Mouse (Mus musculus) bone marrow macrophage, adult 2 months (primary cell): Measurements from ENCODE around the gene Itgal. TPM values are rescaled to one million over a fixed set of nuclear protein-coding genes. Genes with fewer than 3 reads are reported as not detected.

ENCODE experiments used
- H3K27ac ChIP-seq: 2 replicates; pipeline ENCODE4 v1.5.1; 2012; ENCODE audit warnings: low read depth, low read length; ENCODE audit not compliant: insufficient read depth
- H3K4me1 ChIP-seq: 2 replicates; pipeline ENCODE4 v1.6.1; 2012; ENCODE audit warnings: low read length; ENCODE audit not compliant: control insufficient read depth, insufficient read depth
- H3K4me3 ChIP-seq: 2 replicates; pipeline ENCODE4 v1.5.1; 2012; ENCODE audit warnings: mild to moderate bottlenecking, low read length, moderate library complexity; ENCODE audit not compliant: insufficient read depth
- CTCF ChIP-seq: IDR thresholded peaks from 2 replicates; pipeline ENCODE4 v1.5.1; 2012; ENCODE audit warnings: low read depth, mild to moderate bottlenecking, low read length, moderate library complexity
- POLR2A ChIP-seq: IDR thresholded peaks from 2 replicates; pipeline ENCODE4 v1.6.1; 2012; ENCODE audit warnings: mild to moderate bottlenecking, low read depth, low read length, borderline replicate concordance
- polyA plus RNA-seq: library from polyadenylated mRNA; stranded (reverse); fragments of >200 nt; gene quantifications from 2 replicates; pipeline ENCODE4 v1.2.4, GENCODE M21; 2012; ENCODE audit not compliant: missing spikeins, insufficient read depth, insufficient read length

Gene Itgal
- polyA plus RNA-seq, 1 experiment: 49.7 TPM

DNA sequence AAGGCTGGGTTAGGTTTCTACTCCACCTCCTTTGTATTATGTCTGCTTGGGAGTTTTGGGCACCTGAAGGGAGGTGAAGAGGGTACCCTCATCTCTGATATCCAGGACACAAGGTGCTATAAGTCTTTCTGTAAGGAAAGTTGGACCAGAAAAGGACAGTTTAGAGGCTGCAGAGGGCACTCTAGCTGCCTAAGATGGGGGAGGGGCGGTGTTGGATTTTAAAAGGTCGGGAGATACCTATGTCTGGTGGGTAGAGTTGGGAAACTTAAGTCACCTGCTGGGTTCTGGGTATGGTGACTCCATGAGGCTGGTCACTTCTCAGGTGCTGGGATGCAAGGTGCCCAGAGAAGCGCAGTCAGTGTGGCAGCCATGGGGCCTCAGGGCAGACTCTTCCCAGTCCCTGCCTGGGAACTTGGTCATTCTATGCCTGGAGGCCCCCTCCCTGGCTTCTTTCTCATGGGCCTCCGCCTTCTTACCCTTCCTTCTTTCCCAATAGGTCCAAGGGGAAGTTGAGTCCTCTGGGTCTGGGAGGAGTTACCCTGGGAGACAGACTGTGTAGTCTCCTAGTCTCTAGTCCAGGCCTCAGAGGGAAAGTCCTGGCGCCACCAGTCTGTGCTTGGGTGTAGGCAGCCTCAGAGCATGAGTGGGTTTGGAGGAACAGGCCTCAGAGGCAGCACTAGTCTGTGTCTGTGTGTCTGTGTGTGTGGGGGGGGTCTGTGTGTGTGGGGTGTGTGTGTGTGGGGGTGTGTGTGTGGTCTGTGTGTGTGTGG lies 911 bp downstream of the Itgal start:
- peaks cover 22% of the 10 kb centered on the region for H3K4me1 ChIP-seq
- TF ChIP-seq CTCF (no peak), POLR2A (no peak)
- no peak overlapping the region for H3K4me3 ChIP-seq
- H3K27ac ChIP-seq: no peak overlapping the region

DNA sequence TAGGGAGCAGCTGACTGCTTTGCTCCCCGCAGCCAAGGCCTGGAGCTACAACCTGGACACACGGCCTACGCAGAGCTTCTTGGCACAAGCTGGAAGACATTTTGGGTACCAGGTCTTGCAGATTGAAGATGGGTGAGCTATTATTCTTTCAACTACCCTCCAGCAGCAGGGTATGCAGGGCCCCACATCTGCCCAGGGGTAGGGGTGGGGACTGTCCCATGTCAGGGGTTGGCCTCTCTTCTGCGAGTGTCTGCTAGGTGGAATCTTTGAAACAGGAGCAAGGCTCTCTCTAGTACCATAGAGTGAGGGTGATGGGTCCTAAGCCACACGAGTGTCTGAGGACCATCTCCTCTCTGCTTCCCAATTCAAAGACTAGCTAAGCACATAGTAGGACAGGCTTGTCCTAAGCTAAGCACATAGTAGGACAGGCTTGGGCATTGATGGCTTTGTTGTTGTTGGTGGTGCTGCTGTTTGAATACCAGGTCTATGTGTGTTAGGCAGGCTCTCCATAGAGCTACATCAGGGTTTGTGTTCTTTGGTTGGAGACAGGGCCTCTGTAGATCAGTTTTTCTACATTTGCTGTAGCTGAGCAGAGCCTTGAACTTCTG lies 1.6 kb downstream of the Itgal start:
- no peak for TF ChIP-seq POLR2A
- TF ChIP-seq CTCF: no peak
- peaks cover 22% of the 10 kb centered on the region for H3K4me1 ChIP-seq
- H3K4me3 ChIP-seq: no peak overlapping the region
- H3K27ac ChIP-seq: no peak overlapping the region

DNA sequence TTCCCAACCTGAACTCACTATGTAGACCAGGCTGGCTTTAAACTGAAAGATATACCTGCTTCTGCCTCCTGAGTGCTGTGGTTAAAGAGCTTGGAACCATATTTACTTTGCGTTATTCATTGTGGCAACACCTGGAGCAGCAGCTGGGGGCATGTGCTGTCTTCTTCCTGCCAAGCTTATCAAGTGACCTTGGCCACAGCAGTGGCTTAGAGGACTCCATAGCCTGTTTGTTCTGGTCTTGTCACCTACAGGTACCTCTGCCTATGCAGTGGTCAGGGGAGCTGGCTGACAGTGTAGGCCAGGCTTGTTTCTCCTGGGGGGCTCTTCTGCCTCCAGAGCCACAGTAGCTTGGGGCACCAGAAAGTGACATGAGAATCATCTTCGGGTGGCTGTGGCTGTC lies 12.4 kb downstream of the Itgal start:
- Histone ChIP-seq H3K27ac (no peak overlapping the region), H3K4me1 (peaks cover 4% of the 10 kb centered on the region), H3K4me3 (no peak overlapping the region)
- TF ChIP-seq CTCF (no peak), POLR2A (no peak)

DNA sequence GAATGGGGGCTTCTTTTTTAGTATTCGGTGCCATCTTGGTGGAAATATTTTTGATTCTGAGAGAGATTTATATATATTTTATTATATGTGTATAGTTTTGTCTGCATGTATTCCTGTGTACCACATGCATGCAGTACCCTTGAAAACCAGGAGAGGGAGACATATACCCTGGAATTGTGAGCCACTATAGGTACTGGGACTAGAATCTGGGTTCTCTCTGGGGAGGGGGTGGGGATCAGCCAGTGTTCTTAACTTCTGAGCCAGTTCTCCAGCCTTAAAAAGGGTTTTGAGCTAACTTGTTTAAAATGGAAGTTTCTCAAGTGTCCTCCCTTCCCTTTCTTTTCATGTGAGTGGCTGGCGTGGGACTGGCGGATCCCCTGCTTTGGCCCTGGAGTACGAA lies 12.8 kb downstream of the Itgal start:
- peaks cover under 1% of the 10 kb centered on the region; the same call in 1 of the 2 replicates for H3K4me1 ChIP-seq
- no peak overlapping the region for H3K27ac ChIP-seq
- TF ChIP-seq CTCF (no peak; the same call in 1 of the 2 replicates), POLR2A (no peak)
- no peak overlapping the region for H3K4me3 ChIP-seq

DNA sequence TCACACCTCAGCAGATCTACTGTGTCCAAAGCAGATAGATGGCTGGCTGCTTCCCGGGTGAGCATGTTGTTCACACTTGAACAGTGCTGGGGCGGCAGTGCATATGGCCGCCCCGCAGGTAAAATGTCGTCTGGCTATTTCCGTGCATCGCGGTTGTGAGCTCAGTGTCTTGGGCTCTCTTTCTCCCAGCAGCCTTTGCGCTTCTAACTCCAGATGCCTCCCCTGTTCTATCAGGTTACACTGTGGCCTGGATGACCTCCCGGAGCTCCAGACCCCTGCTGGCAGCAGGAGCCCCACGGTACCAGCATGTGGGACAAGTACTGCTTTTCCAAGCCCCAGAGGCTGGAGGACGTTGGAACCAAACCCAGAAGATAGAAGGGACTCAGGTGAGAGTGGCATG lies 13.9 kb downstream of the Itgal start:
- Histone ChIP-seq H3K4me3 (no peak overlapping the region), H3K27ac (no peak overlapping the region), H3K4me1 (no peaks in the 10 kb centered on the region)
- TF ChIP-seq CTCF (no peak), POLR2A (no peak)

DNA sequence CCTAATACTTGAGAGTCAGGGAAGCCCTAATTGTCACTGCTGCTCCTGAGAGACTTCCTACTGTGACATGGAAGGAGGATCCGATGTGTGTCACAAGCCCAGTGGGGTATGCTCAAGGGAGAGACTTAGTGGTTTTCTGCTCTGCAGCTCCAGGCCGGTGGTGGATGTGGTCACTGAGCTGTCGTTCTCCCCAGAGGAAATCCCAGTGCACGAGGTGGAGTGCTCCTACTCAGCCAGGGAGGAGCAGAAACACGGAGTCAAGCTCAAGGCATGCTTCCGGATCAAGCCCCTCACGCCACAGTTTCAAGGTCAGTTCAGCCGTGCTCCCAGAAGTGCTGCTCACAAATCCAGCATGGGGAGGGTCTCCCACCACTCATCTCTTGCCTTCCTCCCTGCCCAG lies 17.9 kb downstream of the Itgal start:
- Histone ChIP-seq H3K4me1 (no peaks in the 10 kb centered on the region), H3K4me3 (no peak overlapping the region), H3K27ac (no peak overlapping the region)
- TF ChIP-seq POLR2A (no peak), CTCF (no peak)

DNA sequence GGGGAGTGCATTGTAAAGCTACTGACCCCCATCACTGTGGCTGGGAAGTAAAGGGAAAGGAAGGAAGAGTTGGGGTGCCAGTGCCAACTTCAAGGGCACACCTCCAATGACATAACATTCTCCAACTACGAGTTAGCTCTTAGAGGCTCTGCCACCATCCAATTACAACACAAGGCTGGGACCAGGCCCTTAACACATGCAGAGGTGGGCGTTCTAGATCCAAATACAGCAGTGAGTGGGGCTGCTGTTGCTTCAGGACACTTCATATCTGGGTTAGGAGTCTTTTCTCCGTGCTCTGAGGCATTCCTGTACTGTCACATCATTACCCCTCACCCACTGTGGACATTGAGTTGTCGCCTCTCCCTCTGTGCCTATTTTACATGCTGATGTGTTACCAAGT lies 25.0 kb downstream of the Itgal start:
- no peak overlapping the region for H3K4me3 ChIP-seq
- H3K4me1 ChIP-seq: no peaks in the 10 kb centered on the region
- H3K27ac ChIP-seq: no peak overlapping the region
- TF ChIP-seq POLR2A: no peak

DNA sequence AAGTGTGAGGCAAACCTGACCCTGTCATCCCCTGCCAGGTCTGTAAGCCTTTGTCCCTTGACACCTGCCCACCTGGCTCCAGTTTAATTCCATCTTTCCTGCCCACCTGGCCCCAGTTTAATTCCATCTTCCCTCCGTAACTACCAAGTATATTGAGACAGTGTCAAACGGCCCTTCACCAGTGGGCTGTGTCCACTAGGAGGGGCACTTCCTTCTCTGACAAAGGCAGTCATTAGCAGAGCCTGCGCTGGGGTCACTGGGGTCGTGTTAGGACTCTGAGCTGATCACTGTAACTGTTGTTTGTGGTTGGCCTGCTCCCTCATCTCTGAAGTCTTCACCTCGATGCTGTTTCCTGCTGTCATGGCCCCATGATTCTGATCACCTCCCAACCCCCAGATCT lies 26.0 kb downstream of the Itgal start:
- Histone ChIP-seq H3K4me3 (no peak overlapping the region), H3K27ac (no peak overlapping the region), H3K4me1 (no peaks in the 10 kb centered on the region)
- TF ChIP-seq CTCF (no peak), POLR2A (no peak)

DNA sequence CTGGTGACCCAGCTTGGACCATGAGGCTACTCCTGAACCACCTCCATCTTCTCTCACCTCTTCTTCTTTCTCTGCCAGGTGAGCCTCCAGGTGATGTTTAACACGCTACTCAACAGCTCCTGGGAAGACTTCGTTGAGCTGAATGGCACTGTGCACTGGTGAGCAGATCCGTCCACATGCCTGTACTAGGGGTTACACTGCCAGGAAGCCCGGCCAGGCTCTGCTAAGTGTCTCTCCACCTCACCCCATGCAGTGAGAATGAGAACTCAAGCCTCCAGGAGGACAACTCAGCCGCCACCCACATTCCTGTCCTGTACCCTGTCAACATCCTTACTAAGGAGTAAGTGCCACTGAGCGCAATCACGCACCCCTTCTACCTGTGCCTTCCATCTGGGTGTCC lies 28.9 kb downstream of the Itgal start:
- no peak for TF ChIP-seq POLR2A
- no peak for TF ChIP-seq CTCF
- H3K4me3 ChIP-seq: no peak overlapping the region
- H3K4me1 ChIP-seq: no peaks in the 10 kb centered on the region
- no peak overlapping the region for H3K27ac ChIP-seq

DNA sequence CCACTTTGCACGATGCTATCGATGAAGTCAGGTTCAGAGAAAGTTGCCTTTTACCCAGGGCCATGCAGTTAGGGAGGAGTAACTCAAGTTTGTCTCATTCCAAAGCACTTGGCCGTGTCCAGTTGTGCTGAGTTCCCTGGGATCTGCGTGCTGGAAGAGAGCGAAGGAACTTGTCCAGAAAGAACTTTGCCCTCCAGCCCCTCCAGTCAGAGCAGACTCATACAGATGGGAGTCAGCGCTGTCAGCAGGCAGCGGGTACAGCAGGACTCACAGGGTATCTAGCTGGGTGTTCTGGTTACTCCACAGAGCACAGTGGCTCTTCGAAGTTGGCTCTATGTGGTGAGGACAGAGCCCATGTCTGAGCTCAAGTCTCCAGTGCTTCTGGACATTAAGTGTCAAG lies 29.5 kb downstream of the Itgal start:
- TF ChIP-seq POLR2A (no peak), CTCF (no peak)
- no peak overlapping the region for H3K4me3 ChIP-seq
- no peaks in the 10 kb centered on the region for H3K4me1 ChIP-seq
- no peak overlapping the region for H3K27ac ChIP-seq

DNA sequence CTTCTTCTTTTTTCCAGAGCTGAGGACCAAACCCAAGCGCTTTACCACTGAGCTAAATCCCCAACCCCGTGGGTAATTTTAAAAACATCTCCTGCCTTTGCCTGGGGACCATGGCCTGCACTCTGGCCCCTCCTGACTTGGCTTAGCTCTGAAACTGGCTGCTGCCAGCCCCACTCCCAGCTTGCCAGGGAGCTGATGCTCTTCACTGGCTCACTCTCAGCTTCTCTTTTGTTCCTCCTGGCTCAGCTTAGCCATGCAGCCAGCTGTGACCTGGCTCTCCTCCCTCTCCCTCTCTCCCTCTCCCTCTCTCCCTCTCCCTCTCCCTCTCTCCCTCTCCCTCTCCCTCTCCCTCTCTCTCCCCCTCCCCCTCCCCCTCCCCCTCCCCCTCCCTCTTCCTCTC lies 30.6 kb downstream of the Itgal start:
- no peak overlapping the region for H3K4me3 ChIP-seq
- no peak for TF ChIP-seq CTCF
- no peaks in the 10 kb centered on the region for H3K4me1 ChIP-seq
- H3K27ac ChIP-seq: no peak overlapping the region
